Mouse (Mus musculus): ENCODE measurements around the gene Lrig3. TPM values are rescaled to one million over a fixed set of nuclear protein-coding genes. Genes with fewer than 3 reads are reported as not detected.

Lrig3 gene
- polyA plus RNA-seq, 1 experiment from 2014 or later = 0.94 TPM

DNA sequence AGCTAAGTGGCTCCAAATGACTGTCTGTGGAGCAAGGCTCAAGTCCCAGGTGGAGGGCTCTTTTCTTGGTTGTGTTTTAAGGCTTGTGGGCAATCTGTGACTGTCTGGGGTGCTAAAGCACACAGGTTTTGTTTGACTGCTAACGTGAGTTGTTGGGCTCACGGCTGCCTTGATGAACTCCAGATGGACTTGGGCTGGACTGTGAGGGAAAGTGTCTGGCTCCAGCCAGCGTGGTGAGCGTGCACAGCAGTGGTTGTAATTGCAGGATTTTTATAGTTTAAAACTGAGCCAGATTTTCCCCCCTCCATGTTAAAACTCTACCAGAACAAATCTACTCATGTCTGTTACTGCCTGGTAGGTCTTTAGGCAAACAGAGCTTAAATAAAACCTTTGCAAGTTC lies 4.5 kb downstream of the Lrig3 start:
- Histone ChIP-seq H3K4me1 (ENCODE audit: control insufficient read depth, low read depth, low read length) (no peaks in the 10 kb centered on the region; the same call in 1 of the 2 replicates), H3K9ac (ENCODE audit: low read depth, low read length) (no peak overlapping the region), H3K27ac (ENCODE audit: low read length) (no peak overlapping the region), H3K27me3 (ENCODE audit: control insufficient read depth, insufficient read depth, low read depth, low read length) (peaks cover 19% of the 10 kb centered on the region), H3K36me3 (ENCODE audit: control insufficient read depth, insufficient read depth) (no peaks in the 10 kb centered on the region), H3K4me3 (ENCODE audit: low read depth, low read length) (no peak overlapping the region), H3K4me2 (ENCODE audit: low read depth, low read length) (no peak overlapping the region), H3K9me3 (replicated peaks; ENCODE audit: control insufficient read depth, low read length) (no peaks in the 10 kb centered on the region)
- 46% methylated on average over 4 of the region's 4 CpGs for WGBS (ENCODE audit: insufficient replicate concordance)
- no peak for ATAC-seq (ENCODE audit: low read depth)

GRCm38 (mm10) chr10:125973726-125974125 lies 7.8 kb downstream of the Lrig3 start:
- H3K4me1 ChIP-seq (ENCODE audit: control insufficient read depth, low read depth, low read length) = no peaks in the 10 kb centered on the region; the same call in 1 of the 2 replicates
- 67% methylated on average over 7 of the region's 7 CpGs for WGBS (ENCODE audit: insufficient replicate concordance)
- no peak overlapping the region for H3K9ac ChIP-seq (ENCODE audit: low read depth, low read length)
- H3K4me2 ChIP-seq (ENCODE audit: low read depth, low read length) = no peak overlapping the region
- no peaks in the 10 kb centered on the region for H3K27me3 ChIP-seq (ENCODE audit: control insufficient read depth, insufficient read depth, low read depth, low read length)
- no peaks in the 10 kb centered on the region for H3K9me3 ChIP-seq (replicated peaks; ENCODE audit: control insufficient read depth, low read length)
- H3K4me3 ChIP-seq (ENCODE audit: low read depth, low read length) = no peak overlapping the region
- no peak for ATAC-seq (ENCODE audit: low read depth)
- H3K27ac ChIP-seq (ENCODE audit: low read length) = no peak overlapping the region
- no peaks in the 10 kb centered on the region for H3K36me3 ChIP-seq (ENCODE audit: control insufficient read depth, insufficient read depth)

- Histone ChIP-seq H3K9me3 (replicated peaks; ENCODE audit: control insufficient read depth, low read length) (no peaks in the 10 kb centered on the region), H3K27ac (ENCODE audit: low read length) (no peak overlapping the region), H3K27me3 (ENCODE audit: control insufficient read depth, insufficient read depth, low read depth, low read length) (no peaks in the 10 kb centered on the region), H3K4me2 (ENCODE audit: low read depth, low read length) (no peak overlapping the region), H3K4me1 (ENCODE audit: control insufficient read depth, low read depth, low read length) (no peaks in the 10 kb centered on the region), H3K9ac (ENCODE audit: low read depth, low read length) (no peak overlapping the region), H3K4me3 (ENCODE audit: low read depth, low read length) (no peak overlapping the region), H3K36me3 (ENCODE audit: control insufficient read depth, insufficient read depth) (no peaks in the 10 kb centered on the region)
- WGBS (ENCODE audit: insufficient replicate concordance) = 80% methylated on average over 5 of the region's 5 CpGs
- no peak for ATAC-seq (ENCODE audit: low read depth)
These were observed 16.0 kb downstream of the Lrig3 start for GRCm38 (mm10) chr10:125981938-125982337.

DNA sequence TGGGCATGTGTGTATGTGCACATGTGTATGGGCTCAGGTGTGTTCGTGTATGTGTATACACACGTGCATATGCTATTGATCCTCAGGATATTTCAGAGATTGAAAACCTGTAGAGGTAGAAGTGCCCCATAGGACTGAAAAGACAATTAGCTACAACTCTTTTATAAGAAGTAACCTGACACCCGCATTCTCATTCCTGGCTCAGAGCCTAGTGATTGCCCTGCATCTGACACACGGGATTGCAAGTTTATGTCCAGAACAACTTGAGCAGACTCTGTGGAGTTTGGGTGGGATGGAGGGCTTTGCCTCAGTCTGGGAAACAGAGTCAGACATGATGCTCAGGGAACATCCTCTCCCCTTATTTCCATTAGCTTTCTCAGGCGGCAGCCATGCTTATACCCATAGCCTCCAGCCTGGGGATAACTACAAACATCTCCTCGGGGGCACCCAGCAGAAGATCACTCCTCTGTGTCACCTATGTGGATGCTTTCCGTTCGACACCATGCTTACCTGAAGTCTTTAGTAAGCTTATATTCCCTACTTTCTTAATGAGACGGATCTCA lies 18.6 kb downstream of the Lrig3 start:
- no peak for ATAC-seq (ENCODE audit: low read depth)

GRCm38 (mm10) chr10:125985795-125986194 lies 19.8 kb downstream of the Lrig3 start:
- Histone ChIP-seq H3K36me3 (ENCODE audit: control insufficient read depth, insufficient read depth) (no peaks in the 10 kb centered on the region), H3K27me3 (ENCODE audit: control insufficient read depth, insufficient read depth, low read depth, low read length) (no peaks in the 10 kb centered on the region), H3K4me3 (ENCODE audit: low read depth, low read length) (no peak overlapping the region), H3K4me2 (ENCODE audit: low read depth, low read length) (no peak overlapping the region), H3K9me3 (replicated peaks; ENCODE audit: control insufficient read depth, low read length) (no peaks in the 10 kb centered on the region), H3K4me1 (ENCODE audit: control insufficient read depth, low read depth, low read length) (no peaks in the 10 kb centered on the region), H3K9ac (ENCODE audit: low read depth, low read length) (no peak overlapping the region), H3K27ac (ENCODE audit: low read length) (no peak overlapping the region)
- ATAC-seq (ENCODE audit: low read depth) = no peak
- 70% methylated on average over 1 of the region's 1 CpGs for WGBS (ENCODE audit: insufficient replicate concordance)

More for the DNA sequence above, 18.6 kb downstream of the Lrig3 start:
- Histone ChIP-seq H3K4me2 (ENCODE audit: low read depth, low read length) (no peak overlapping the region), H3K27me3 (ENCODE audit: control insufficient read depth, insufficient read depth, low read depth, low read length) (no peaks in the 10 kb centered on the region), H3K9ac (ENCODE audit: low read depth, low read length) (no peak overlapping the region), H3K9me3 (replicated peaks; ENCODE audit: control insufficient read depth, low read length) (no peaks in the 10 kb centered on the region), H3K27ac (ENCODE audit: low read length) (no peak overlapping the region), H3K4me1 (ENCODE audit: control insufficient read depth, low read depth, low read length) (no peaks in the 10 kb centered on the region), H3K4me3 (ENCODE audit: low read depth, low read length) (no peak overlapping the region), H3K36me3 (ENCODE audit: control insufficient read depth, insufficient read depth) (no peaks in the 10 kb centered on the region)
- 65% methylated on average over 9 of the region's 9 CpGs for WGBS (ENCODE audit: insufficient replicate concordance)

DNA sequence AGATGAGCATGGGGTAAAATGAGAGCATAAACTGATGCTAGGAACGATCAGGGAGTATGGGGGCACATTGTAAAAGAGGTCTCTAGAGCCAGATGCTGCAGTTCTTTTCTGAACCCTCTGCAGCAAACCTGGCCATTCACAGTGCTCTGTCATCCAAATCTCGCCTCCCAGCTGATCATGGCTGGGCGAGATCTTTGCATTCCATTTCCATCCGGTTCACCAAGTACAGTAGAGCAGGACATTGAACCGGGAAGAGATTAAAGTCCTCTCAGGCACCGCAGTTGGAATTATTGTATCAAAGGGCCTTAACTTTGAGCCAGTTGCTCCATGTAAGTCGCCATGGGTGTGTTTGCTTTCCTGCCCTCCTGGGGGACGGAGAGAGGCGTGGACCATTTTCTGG lies 20.5 kb downstream of the Lrig3 start:
- Histone ChIP-seq H3K27ac (ENCODE audit: low read length) (no peak overlapping the region), H3K4me2 (ENCODE audit: low read depth, low read length) (no peak overlapping the region), H3K36me3 (ENCODE audit: control insufficient read depth, insufficient read depth) (no peaks in the 10 kb centered on the region), H3K4me3 (ENCODE audit: low read depth, low read length) (no peak overlapping the region), H3K9me3 (replicated peaks; ENCODE audit: control insufficient read depth, low read length) (no peaks in the 10 kb centered on the region), H3K9ac (ENCODE audit: low read depth, low read length) (no peak overlapping the region), H3K4me1 (ENCODE audit: control insufficient read depth, low read depth, low read length) (no peaks in the 10 kb centered on the region), H3K27me3 (ENCODE audit: control insufficient read depth, insufficient read depth, low read depth, low read length) (no peaks in the 10 kb centered on the region)
- WGBS (ENCODE audit: insufficient replicate concordance) = 69% methylated on average over 9 of the region's 9 CpGs
- ATAC-seq (ENCODE audit: low read depth) = no peak

GRCm38 (mm10) chr10:125987307-125987706 lies 21.3 kb downstream of the Lrig3 start:
- H3K9ac ChIP-seq (ENCODE audit: low read depth, low read length) = no peak overlapping the region
- H3K27ac ChIP-seq (ENCODE audit: low read length) = no peak overlapping the region
- H3K4me3 ChIP-seq (ENCODE audit: low read depth, low read length) = no peak overlapping the region
- no peak for ATAC-seq (ENCODE audit: low read depth)
- no peaks in the 10 kb centered on the region for H3K4me1 ChIP-seq (ENCODE audit: control insufficient read depth, low read depth, low read length)
- H3K4me2 ChIP-seq (ENCODE audit: low read depth, low read length) = no peak overlapping the region
- no peaks in the 10 kb centered on the region for H3K27me3 ChIP-seq (ENCODE audit: control insufficient read depth, insufficient read depth, low read depth, low read length)
- 61% methylated on average over 6 of the region's 6 CpGs for WGBS (ENCODE audit: insufficient replicate concordance)
- no peaks in the 10 kb centered on the region for H3K36me3 ChIP-seq (ENCODE audit: control insufficient read depth, insufficient read depth)
- H3K9me3 ChIP-seq (replicated peaks; ENCODE audit: control insufficient read depth, low read length) = no peaks in the 10 kb centered on the region

DNA sequence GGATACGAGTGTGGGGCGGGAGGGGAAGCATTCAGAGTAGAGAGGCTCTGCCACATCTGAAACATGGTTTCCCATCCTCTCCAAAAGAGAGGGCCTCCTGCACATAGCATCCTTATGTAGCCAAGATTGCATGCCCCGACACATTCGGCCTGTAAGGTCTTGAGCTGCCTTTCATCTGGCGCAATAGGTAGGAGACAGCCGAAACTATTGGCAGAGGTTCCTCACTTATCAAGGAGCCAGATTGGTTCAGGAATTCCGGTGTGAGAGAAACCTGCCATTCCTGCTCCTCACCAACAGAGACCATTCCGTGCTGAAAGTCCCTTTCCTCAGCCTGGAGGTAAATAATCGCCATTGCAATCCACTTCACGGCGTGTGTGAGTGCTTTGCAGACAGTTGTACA lies 22.1 kb downstream of the Lrig3 start:
- no peaks in the 10 kb centered on the region for H3K36me3 ChIP-seq (ENCODE audit: control insufficient read depth, insufficient read depth)
- ATAC-seq (ENCODE audit: low read depth) = no peak
- no peak overlapping the region for H3K4me2 ChIP-seq (ENCODE audit: low read depth, low read length)
- no peak overlapping the region for H3K27ac ChIP-seq (ENCODE audit: low read length)
- no peaks in the 10 kb centered on the region for H3K9me3 ChIP-seq (replicated peaks; ENCODE audit: control insufficient read depth, low read length)
- H3K4me1 ChIP-seq (ENCODE audit: control insufficient read depth, low read depth, low read length) = no peaks in the 10 kb centered on the region
- WGBS (ENCODE audit: insufficient replicate concordance) = 76% methylated on average over 11 of the region's 11 CpGs
- H3K27me3 ChIP-seq (ENCODE audit: control insufficient read depth, insufficient read depth, low read depth, low read length) = no peaks in the 10 kb centered on the region
- no peak overlapping the region for H3K9ac ChIP-seq (ENCODE audit: low read depth, low read length)
- H3K4me3 ChIP-seq (ENCODE audit: low read depth, low read length) = no peak overlapping the region

- H3K4me2 ChIP-seq (ENCODE audit: low read depth, low read length) = no peak overlapping the region
- no peak for ATAC-seq (ENCODE audit: low read depth)
- H3K27ac ChIP-seq (ENCODE audit: low read length) = no peak overlapping the region
- no peak overlapping the region for H3K4me3 ChIP-seq (ENCODE audit: low read depth, low read length)
- no peak overlapping the region for H3K9ac ChIP-seq (ENCODE audit: low read depth, low read length)
- 66% methylated on average over 7 of the region's 7 CpGs for WGBS (ENCODE audit: insufficient replicate concordance)
- no peaks in the 10 kb centered on the region for H3K27me3 ChIP-seq (ENCODE audit: control insufficient read depth, insufficient read depth, low read depth, low read length)
- no peaks in the 10 kb centered on the region for H3K36me3 ChIP-seq (ENCODE audit: control insufficient read depth, insufficient read depth)
- no peaks in the 10 kb centered on the region for H3K9me3 ChIP-seq (replicated peaks; ENCODE audit: control insufficient read depth, low read length)
- H3K4me1 ChIP-seq (ENCODE audit: control insufficient read depth, low read depth, low read length) = no peaks in the 10 kb centered on the region
These were observed 23.9 kb downstream of the Lrig3 start for GRCm38 (mm10) chr10:125989890-125990289.
